Mouse (Mus musculus): ENCODE measurements around the gene E030018B13Rik. TPM values are rescaled to one million over a fixed set of nuclear protein-coding genes. Genes with fewer than 3 reads are reported as not detected.

Gene E030018B13Rik
- total RNA-seq, 4 experiments from 2014 or later = not detected

- no peak for DNase-seq (ENCODE audit: low spot score in 2 of 2)
Measured at GRCm38 (mm10) chr7:63897655-63898054, 19.0 kb upstream of the E030018B13Rik start.

GRCm38 (mm10) chr7:63898201-63898600, 18.5 kb upstream of the E030018B13Rik start:
- DNase-seq (ENCODE audit: low spot score in 2 of 2) = no peak

DNA sequence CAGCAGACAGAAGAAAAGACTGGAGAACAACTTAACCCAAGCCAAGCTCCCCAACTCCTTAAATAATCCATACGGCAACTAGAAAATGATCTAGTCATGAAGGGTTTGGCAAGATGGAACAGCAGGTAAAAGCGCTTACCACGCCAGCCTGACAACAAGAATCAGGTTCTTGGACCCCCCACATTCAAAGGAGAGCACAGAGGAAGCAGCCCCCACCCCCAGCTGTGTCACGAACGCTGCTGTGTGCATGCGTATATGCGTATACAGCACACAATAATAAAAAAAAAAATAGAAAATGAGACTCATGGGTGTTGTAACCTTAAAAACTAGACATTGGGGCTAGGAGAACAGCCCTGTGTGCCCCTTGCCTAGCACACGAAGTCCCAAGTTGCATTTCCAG, 16.7 kb upstream of the E030018B13Rik start:
- no peak for DNase-seq (ENCODE audit: low spot score in 2 of 2)

DNA sequence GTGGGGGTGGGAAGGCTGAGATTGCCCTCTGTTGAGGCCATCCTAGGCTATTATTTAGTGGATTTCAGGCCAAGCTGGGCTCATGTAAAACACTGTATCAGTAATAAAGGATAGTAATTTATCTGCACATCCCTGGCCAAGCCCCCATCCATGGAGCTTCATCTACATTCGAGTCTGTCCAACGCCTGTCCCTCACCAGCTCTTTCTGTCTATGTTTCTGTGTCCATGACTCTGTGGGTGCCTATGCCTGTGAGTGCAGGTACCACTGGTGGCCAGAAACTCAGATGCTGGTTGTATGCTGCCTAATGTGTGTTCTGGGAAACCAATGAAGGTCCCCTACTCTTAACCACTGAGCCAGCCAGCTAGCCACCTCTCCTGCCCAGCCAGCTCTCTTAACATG, 16.2 kb upstream of the E030018B13Rik start:
- no peak for DNase-seq (ENCODE audit: low spot score in 2 of 2)

- DNase-seq (ENCODE audit: low spot score in 2 of 2) = no peak
Measured at GRCm38 (mm10) chr7:63901346-63901745, 15.3 kb upstream of the E030018B13Rik start.

- DNase-seq (ENCODE audit: low spot score in 2 of 2) = no peak
Measured at GRCm38 (mm10) chr7:63901942-63902341, 14.7 kb upstream of the E030018B13Rik start.

- no peak for DNase-seq (ENCODE audit: low spot score in 2 of 2)
Measured at GRCm38 (mm10) chr7:63902604-63903210, 13.9 kb upstream of the E030018B13Rik start.

DNA sequence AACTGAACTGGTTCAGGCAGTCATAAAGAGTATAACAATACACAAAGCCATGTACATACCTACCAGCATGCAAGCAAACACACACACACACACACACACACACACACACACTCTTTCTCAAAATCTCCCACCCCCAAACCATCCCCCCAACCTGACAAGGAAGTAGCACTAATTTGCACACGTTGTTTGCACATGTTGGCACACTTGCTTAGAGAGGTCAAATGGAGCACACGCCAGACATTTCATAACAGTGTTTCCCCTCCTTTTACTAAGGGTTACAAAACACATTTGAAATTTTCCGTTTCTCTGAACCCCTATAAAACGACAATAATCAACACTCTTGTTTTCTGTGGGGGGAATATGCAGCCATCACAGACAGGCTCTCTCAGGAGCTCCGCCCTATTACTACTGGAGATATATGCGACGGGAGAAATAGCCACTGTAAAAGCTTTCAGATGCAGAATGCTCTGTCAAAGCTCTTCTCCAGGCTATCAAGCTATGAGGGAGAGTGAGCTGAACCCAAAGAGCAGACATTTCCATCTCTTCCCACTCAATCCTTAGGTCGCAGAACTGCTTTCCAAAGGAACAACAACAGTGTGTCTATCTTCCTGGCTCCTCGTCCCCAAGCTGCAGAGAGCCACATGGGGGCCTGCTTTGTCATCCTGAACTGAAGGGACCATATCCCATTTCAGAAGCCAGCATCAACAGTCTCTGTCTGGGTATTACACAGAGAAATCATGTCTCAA, 12.8 kb upstream of the E030018B13Rik start:
- no peak for DNase-seq (ENCODE audit: low spot score in 2 of 2)

GRCm38 (mm10) chr7:63905190-63905589, 11.5 kb upstream of the E030018B13Rik start:
- DNase-seq (ENCODE audit: low spot score in 2 of 2) = no peak

DNA sequence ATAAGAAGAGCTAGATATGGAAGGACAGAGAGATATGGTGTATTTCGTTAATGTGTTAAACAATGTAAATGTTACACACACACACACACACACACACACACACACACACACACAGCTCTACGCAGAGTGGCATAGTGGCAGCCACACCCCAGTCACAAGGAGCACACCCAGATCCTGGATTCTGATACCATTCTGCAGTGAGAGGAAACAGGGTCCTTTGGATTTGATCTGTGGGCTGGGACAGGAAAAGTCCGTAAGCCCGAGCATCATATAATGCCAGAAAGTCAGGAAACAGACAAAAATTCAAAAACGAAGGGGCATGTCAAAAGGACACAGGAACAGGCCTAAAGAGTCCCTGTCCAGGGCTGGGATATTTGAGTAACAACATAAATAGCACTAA, 11.0 kb upstream of the E030018B13Rik start:
- no peak for DNase-seq (ENCODE audit: low spot score in 2 of 2)

DNA sequence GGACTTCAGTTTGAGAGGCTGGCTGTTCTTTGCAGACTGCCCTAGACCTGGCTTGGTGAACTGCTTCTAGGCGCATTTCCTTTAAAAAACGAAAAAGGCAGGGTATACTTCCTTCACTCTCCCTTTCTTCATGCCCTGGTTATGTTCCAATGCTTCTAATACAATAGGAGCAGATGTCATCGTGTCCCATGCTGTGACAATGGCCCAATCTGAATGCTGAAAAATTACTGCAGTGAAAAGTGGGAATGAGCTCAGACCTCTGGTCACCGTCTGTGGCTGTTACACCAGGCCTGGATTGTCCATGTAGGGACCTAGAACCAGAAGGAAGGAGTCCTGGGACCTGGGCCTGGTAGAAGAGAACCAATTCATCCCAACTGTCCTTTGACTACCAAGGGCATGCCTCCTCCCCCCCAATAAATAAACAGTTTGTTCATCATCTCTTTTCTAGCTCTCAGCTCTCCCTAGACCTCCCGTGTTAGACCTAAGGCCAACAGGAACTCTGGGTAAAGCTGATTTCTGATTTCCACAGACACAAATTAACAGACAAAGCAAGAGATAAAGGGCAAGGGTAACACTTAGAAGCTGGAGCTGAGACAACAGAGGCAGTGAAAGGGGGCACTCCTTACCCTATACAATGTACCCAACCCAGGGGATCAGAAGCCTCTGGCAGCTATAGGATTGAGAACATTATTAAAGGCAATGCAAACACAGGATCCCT, 8.7 kb upstream of the E030018B13Rik start:
- no peak for DNase-seq (ENCODE audit: low spot score in 2 of 2)

DNA sequence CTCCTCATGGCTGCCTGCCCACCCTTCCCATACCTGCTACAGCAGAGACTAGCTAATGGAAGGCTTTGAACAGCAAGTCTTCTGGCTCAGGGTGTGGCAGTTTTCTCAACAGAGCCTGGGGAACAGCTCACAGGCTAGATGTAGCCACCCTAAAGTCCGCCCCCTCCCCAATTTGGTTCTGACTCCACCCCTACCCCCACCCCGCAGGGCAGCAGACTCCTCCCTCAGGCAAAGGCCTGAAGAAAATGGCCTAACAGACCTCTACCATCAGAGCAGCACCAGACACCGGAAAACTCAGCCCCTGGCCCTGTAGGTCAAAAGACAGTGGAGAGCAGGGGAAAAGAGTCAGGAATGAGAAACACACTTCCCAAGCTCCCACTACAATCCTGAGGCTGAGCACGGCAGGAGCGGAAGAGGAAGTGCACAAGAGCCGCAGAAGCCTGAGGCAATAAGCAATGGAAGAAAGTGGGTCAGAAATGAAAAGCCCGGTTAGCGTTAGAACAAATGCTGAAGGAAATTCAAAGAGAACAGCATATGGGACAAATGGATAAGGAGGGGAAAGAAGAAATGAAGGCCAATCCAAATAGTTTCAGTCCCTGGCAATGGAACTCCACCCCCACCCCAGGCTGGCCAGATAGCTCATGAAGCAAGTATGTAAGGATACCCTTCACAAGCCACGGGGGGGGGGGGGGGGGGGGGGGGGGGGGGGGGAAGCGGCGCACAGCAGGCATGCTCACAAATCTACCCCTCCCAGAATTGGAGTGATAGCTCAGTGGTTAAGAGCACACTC, 8.0 kb upstream of the E030018B13Rik start:
- no peak for DNase-seq (ENCODE audit: low spot score in 2 of 2)

DNA sequence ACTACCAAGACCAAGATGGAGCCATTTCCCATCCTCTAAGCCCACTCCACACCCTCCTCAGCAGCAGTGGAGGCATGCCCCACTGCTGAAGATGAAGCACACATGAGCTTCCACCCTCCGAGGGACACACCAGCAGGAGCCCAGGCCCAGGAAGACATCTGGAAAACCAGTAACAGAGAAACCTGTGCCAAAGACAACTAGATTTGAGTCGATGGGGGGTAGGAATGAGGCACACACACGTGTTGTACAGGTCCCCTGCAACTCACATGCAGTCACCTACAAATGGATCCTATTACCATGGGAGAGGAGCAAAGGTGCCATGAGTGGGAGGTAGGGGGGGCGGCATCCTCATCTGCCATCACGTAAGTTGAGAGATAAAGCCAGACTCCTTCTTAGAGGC, 6.4 kb upstream of the E030018B13Rik start:
- no peak for DNase-seq (ENCODE audit: low spot score in 2 of 2)

GRCm38 (mm10) chr7:63910912-63911311, 5.7 kb upstream of the E030018B13Rik start:
- no peak for DNase-seq (ENCODE audit: low spot score in 2 of 2)

DNA sequence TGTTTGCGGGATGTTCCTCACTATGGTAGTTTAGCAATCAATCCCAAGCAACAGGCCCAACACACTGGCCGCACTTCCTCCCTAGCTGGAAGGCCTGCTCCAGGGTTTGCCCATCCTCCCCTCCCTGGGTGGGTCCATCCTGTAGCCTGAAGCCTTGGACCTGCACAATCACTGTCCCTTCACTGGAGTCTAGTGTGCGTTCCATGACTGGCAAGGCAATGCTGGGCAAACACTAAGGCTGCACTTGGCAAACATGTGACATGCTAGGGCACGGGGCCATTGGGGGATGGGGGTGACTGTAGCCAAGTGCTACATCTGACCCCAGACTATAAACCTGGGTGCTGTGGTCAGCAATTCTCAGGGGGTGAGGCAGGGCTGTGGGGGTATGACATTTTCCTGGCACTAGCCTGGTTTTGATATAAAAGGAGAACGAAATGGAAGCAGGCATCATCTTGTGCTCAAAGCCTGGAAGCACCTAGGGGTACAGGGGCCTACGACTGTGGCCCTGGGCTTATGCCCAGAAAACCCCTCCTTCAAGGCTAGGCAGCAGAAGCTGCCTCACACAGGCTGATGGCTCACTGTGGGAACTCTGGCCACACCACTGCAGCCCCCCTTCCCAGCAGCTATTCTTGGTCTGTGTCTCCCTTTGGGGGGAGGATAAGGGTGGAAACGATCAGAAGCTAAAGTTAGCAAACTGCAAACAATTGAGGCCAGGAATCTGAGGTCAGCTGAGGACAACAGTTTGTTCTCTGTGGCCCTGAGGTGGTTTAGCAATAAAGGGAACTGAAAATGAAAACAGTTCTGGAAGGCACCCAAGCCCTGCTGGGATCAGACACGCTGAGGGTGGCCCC, 5.0 kb upstream of the E030018B13Rik start:
- DNase-seq (ENCODE audit: low spot score in 2 of 2) = no peak

DNA sequence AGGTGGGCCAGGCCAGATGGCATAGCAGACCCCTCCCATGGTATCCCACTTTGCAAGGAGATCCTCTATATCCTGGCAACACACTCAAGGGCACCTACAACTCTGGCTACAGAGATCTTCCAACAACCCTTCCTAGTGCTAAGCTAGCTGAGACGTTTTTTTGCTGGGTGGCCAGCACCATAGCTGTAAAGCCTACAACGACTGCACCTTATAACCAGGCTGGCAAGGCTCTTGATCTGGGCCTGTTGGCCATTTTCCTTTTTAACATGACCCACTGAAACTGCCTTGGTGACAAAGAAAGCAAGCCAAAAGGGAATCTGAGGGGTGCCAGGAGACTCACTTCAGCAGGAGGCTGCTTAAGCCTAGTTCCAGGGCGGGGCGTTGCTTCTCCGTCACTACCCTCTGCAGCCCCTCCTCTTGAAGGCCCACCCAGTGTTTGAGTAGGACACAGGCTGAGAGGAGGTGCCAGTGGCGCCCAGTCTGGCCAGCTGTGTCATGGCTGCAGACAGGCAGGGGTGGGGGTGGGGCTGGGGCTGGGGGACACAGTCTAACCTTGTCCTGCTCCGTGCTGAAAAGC, 4.3 kb upstream of the E030018B13Rik start:
- no peak for DNase-seq (ENCODE audit: low spot score in 2 of 2)

DNA sequence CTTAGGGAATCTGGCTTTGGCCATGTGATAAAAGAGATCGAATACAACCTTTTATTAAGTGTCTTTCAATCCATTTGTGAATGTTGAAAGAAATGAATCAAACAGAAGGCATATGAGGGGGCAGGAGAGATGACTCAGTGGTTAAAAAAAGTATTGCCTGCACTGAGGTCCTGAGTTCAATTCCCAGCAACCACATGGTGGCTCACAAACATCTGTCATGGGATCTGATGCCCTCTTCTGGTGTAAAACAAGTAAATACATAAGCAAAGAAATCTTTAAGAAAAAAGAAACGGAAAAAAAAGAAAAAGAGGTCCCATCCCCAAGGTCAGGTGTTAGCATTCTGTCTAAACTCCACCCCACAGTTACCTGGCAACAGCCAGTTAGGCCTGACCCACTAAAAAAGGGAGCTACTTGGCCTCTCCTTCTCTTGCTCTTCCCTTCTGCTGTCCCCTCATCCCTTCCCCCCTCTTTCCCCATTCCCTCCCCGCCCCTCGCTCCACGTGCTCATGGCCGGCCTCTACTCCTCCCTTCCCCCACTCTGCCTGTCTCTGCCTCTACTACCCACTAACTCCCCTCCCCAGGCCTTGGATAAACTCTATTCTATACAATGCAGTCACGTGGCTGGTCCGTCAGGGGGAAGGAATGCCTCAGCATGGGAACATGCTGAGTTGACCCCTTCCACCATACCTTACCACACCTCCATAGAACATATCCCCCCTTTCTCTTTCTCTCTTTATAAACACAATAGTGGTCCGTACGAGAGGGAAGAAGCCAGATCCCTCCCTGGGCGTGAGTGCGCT, 3.5 kb upstream of the E030018B13Rik start:
- DNase-seq (ENCODE audit: low spot score in 2 of 2) = no peak

- DNase-seq (ENCODE audit: low spot score in 2 of 2) = no peak
Measured at GRCm38 (mm10) chr7:63913724-63914692, 2.6 kb upstream of the E030018B13Rik start.
